Mouse (Mus musculus): ENCODE data around the gene Hps6. TPM values are rescaled to one million over a fixed set of nuclear protein-coding genes. Genes with fewer than 3 reads are reported as not detected.

Gene Hps6
- total RNA-seq, 1 experiment from 2014 or later: 8.3 TPM

DNA sequence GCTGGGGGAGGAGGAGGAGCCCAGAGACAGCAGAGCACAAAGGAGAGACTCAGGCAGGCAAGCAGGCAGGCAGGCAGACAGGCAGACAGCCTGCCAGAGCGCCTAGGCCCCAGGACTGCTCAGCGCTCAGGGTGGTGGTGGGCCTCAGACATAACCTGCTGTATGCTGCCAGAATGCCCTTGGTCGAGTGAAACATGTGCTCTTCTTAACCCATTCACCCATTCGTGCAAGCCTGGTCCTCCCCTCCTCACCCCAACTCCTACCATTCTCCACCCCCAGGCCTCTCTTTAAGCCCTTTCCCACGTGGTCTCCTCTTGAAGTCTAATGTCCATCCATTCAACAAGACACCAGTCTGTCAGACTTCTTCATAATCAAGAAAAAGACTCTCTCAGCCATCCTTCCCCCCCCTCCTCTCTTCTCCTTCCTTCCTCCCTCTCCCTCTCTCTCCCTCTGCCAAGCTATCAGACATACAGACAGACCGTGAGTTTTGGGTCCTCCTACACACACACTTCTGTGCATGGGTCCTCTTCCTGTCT, 39.2 kb downstream of the Hps6 start:
- ATAC-seq (ENCODE audit: extremely low read depth, insufficient number of reproducible peaks, low FRiP score, poor library complexity, severe bottlenecking): no peak

DNA sequence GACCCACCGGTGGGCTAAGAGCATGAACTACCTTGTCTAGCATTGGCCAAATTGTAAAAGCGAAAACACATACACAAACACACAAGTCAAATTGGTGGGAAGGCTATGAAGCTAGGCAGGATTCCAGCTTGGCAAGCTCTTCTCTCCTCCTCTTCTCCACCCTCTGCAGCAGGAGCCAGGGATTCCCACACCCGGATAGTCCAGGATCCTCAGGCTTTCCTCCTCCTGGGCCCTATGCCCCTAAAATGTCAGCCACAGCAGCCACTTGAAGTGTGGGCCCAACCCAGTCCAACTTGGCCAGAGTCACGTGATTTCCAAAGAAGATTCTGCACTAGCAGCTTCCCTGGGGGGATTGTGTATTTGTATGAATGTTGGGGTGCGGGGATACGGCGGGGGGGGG, 40.1 kb downstream of the Hps6 start:
- ATAC-seq (ENCODE audit: extremely low read depth, insufficient number of reproducible peaks, low FRiP score, poor library complexity, severe bottlenecking): no peak

DNA sequence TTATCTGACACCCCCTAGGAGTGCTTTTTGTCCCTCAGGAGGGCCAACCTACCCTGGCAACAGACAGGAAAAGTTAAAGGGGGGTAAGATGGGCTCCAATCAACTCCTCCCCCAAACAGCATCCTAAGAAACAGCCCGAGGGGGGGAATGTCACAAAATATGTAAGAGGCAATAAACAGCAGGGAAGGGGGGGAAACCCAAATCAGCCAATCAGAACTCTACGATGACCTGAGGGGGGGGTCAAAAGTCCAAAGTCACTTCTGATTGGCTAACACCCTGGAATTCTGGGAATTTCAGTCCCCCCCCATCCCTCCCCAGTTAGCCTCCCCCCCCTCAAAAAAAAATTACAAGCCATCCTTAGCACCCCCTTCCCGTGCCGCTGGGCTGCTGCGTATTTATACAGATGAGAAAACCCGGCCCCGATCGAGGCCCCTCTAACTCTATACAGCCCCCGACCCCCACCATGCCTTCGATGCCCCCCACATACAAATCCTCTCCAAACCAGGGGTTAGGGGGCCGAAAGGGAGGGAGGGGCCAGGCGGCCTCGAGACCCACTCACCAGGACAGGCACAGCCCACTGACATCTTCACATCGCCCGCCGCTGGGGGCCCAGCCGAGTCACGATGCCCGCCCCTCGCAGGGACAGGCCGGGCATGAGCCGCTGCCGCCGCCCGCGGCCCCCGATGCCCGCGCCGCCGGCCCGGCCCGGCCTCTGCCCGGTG, 41.1 kb downstream of the Hps6 start, which contains the start of gene Pprc1:
Gene Pprc1 (plus strand): TSS at position 616 of the 722 bp plus-strand sequence.
- ATAC-seq (ENCODE audit: extremely low read depth, insufficient number of reproducible peaks, low FRiP score, poor library complexity, severe bottlenecking): 0 out of 2 replicates have a peak, but pooled peaks have one; percentile 1

DNA sequence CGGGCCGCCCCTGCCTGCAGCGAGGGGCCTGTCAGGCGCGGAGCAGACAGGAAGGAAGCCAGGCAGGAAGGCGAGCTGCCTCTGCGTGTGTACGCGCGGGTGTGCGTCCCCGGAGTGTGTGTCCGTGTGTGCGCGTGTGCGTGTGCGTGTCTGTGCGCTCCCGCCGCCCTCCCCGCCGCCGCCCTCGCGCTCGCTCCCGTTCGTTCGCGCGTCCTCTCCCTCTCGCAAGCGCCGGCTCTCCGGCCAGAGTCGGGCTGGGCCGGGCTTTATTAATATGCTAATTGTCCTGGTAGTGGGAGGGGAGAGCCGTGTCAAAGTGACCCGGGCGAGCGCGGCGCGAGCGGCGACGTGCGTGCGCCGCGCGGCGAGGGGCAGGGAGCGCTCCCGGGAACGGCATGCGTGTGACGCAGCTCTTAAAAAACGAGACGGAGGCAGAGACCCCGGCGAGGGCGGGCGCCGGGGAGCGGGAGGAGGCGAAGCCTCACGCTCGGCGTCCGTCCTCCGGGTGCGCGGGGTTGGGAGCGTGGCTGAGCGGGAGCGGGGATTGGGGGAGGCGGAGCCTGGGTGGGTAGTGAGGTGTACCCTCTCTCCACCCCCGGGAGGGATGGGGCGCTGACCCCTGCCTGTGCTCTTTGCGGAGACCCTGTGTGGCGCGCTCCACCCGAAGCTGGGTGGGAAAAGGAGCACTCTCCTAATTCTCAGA, 41.8 kb downstream of the Hps6 start, which contains the start of gene Ldb1:
Gene Ldb1 (minus strand): TSS at position 222 of the 703 bp plus-strand sequence.
- ATAC-seq (ENCODE audit: extremely low read depth, insufficient number of reproducible peaks, low FRiP score, poor library complexity, severe bottlenecking): peak; percentile 59

DNA sequence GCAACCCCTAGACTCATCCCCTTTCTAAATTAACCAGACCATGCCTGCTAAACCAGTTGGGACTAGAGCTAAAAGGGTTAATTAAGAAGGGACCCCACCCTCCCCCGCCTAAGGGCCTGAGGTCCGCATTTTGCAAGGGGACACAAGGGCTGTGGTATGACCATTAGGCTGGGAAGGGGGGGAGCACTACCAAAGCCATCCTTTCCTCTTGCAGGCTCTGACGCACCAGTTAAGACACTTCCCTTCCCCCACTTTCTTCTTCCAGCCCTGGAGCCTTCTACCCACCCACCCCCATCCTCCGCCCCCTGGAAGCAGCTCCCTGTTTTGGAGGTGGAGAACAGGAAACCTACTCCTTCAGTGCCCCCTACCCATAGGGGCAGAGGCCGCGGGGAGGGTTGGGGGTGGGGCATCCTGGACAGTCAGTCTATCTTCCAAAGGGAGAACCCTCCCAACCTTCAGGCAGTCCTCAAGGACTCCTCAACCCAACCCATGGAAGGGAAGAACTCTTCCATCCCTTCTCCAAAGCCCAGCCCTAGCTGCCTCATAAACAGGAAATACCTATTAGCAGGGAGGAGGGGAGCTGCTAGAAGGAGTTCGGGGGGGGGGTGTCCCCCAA, 42.5 kb downstream of the Hps6 start:
- ATAC-seq (ENCODE audit: extremely low read depth, insufficient number of reproducible peaks, low FRiP score, poor library complexity, severe bottlenecking): peak; percentile 13; the same call in 1 of the 2 replicates

DNA sequence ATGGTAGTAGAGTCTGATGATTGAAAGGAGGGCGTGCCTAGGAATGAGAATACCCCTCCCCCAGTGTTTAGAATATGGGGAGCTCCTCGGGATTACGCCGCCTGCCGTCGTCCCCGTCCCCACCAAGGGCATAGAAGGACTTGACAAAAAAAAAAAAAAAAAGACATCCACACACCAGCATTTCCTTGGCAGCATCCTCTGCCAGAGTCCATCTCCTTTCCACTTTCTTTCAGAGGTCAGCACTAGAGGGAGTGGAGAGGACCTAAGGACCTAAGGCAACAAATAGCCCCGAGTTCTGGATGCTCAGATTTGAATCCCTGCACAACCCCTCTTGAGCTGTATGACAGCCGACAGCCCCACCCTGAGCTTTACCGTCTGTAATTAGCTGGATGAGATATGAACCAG, 43.3 kb downstream of the Hps6 start:
- ATAC-seq (ENCODE audit: extremely low read depth, insufficient number of reproducible peaks, low FRiP score, poor library complexity, severe bottlenecking): no peak

DNA sequence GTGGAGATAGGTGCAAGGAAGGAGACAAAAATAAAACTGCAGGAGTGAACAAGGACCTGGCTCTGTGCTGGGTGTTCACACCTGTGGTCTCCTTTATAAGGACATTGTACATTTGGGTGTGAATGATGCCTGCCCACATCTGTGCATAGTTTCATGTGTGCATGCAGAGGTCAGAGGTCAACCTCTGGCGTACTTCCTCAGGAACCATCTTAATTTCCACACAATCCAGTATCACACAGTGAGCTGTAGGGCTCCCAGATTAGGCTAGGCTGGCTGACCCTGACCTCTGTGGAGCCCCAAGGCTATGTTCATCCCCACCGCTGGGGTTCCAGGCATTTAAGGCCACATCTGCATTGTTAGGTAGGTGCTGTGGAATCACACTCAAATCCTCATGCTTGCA, 44.1 kb downstream of the Hps6 start:
- ATAC-seq (ENCODE audit: extremely low read depth, insufficient number of reproducible peaks, low FRiP score, poor library complexity, severe bottlenecking): no peak

DNA sequence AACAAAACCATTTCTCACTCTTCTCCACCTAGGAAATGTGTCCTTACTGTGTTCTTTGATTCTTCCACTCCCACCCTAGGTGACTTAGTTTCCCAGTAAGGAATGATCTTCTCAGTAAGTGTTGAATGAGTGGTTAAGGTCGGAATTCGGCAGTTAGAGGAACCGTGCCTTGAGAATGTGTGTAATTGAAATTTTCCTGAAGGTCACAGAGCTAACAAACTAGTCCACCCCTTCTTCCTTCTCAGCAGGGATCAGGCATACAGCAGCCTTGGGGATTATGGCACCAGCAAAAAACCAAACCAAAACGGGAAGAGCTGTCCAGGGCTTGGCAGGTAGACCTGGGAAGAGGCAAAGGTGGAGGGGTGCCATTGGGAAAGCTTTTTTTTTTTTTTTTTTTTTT, 45.8 kb downstream of the Hps6 start:
- ATAC-seq (ENCODE audit: extremely low read depth, insufficient number of reproducible peaks, low FRiP score, poor library complexity, severe bottlenecking): no peak

DNA sequence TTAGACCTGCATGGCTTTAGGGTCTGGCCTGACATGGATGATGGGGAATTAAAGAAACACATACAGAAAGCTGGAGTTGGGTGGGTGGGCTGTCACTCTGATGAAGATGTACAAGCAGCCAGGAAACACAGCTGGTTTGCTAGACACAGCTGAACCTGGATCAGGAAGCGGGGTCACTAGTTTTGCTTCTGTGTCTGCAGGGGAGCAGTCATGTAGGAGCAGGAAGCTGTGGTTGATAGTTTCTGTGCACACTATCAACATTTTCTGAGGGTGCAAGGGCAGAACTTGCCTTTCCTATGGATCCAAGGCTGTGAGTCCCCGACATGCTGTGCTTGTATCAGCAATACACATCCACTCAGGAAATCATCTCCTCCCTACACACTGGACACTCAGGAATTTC, 47.2 kb downstream of the Hps6 start:
- ATAC-seq (ENCODE audit: extremely low read depth, insufficient number of reproducible peaks, low FRiP score, poor library complexity, severe bottlenecking): peak; percentile 40; the same call in 1 of the 2 replicates

Other genes with a start within 250 kb of the Hps6 start
- gene Mgea5, start 219.7 kb upstream of the Hps6 start, total RNA-seq (2017): 514 and 539 TPM in 2 replicates
- gene Kcnip2, start 187.4 kb upstream of the Hps6 start, total RNA-seq (2017): 0.23 and 1.4 TPM in 2 replicates
- gene Armh3, start 5.0 kb upstream of the Hps6 start, total RNA-seq (2017): 9.0 and 10.3 TPM in 2 replicates
- 9.7 and 13.0 TPM in 2 replicates for gene Pprc1, start 41.4 kb downstream of the Hps6 start, total RNA-seq (2017)
- 162 and 164 TPM in 2 replicates for gene Ldb1, start 41.7 kb downstream of the Hps6 start, total RNA-seq (2017)
- gene Nolc1, start 72.4 kb downstream of the Hps6 start, total RNA-seq (2017): 40.4 and 44.9 TPM in 2 replicates
- gene Elovl3, start 128.4 kb downstream of the Hps6 start, total RNA-seq (2017): not detected in 2 replicates
- not detected in 2 replicates for gene Pitx3, start 144.8 kb downstream of the Hps6 start, total RNA-seq (2017)
- gene Gbf1, start 149.0 kb downstream of the Hps6 start, total RNA-seq (2017): 63.4 and 84.7 TPM in 2 replicates

All from neutrophil, adult 5-6 weeks (primary cell).